Mouse (Mus musculus): ENCODE results near the gene Prpf38b. TPM values are rescaled to one million over a fixed set of nuclear protein-coding genes. Genes with fewer than 3 reads are reported as not detected.

The Prpf38b gene
- polyA plus RNA-seq, 1 experiment from 2014 or later: 77.9 TPM

- no peak overlapping the region for H3K4me2 ChIP-seq (replicated peaks)
- H3K36me3 ChIP-seq: no peaks in the 10 kb centered on the region
- H3K27me3 ChIP-seq: no peaks in the 10 kb centered on the region; the same call in 1 of the 2 replicates
- no peak for ATAC-seq (ENCODE audit: low FRiP score, low read depth)
- no peaks in the 10 kb centered on the region for H3K9me3 ChIP-seq
- no peak overlapping the region for H3K4me3 ChIP-seq
- no peak overlapping the region for H3K27ac ChIP-seq (replicated peaks)
- no peak overlapping the region for H3K9ac ChIP-seq (replicated peaks)
- peaks cover 25% of the 10 kb centered on the region for H3K4me1 ChIP-seq
- 68% methylated on average over 10 of the region's 10 CpGs for WGBS
Observed at GRCm38 (mm10) chr3:108855864-108856263, 55.7 kb downstream of the Prpf38b start.

GRCm38 (mm10) chr3:108855371-108855770 lies 56.2 kb downstream of the Prpf38b start:
- Histone ChIP-seq H3K9ac (replicated peaks) (no peak overlapping the region), H3K4me1 (peaks cover 25% of the 10 kb centered on the region), H3K27ac (replicated peaks) (no peak overlapping the region; the same call in 1 of the 2 replicates), H3K27me3 (no peaks in the 10 kb centered on the region; the same call in 1 of the 2 replicates), H3K36me3 (no peaks in the 10 kb centered on the region), H3K4me2 (replicated peaks) (no peak overlapping the region), H3K4me3 (no peak overlapping the region), H3K9me3 (no peaks in the 10 kb centered on the region)
- WGBS: 54% methylated on average over 12 of the region's 12 CpGs
- ATAC-seq (ENCODE audit: low FRiP score, low read depth): no peak

GRCm38 (mm10) chr3:108853266-108853665 lies 58.3 kb downstream of the Prpf38b start:
- Histone ChIP-seq H3K9ac (replicated peaks) (no peak overlapping the region), H3K27ac (replicated peaks) (no peak overlapping the region), H3K4me1 (peaks cover 18% of the 10 kb centered on the region), H3K4me2 (replicated peaks) (no peak overlapping the region), H3K27me3 (no peaks in the 10 kb centered on the region; the same call in 1 of the 2 replicates), H3K36me3 (no peaks in the 10 kb centered on the region), H3K4me3 (no peak overlapping the region), H3K9me3 (no peaks in the 10 kb centered on the region)
- WGBS: 81% methylated on average over 1 of the region's 1 CpGs
- ATAC-seq (ENCODE audit: low FRiP score, low read depth): no peak

Other genes with a start within 250 kb of the Prpf38b start
- gene Gpsm2, start 189.4 kb downstream of the Prpf38b start, polyA plus RNA-seq (2016; fragmentation: Nextera tagmentation; extraction: Ambion mirVana): 94.5 and 98.9 TPM in 2 replicates
- 0.13 TPM in 1 of 2 replicates, not detected in the other for gene Aknad1, start 172.1 kb downstream of the Prpf38b start, polyA plus RNA-seq (2016; fragmentation: Nextera tagmentation; extraction: Ambion mirVana)
- 23.1 and 23.3 TPM in 2 replicates for gene Stxbp3, start 71.2 kb downstream of the Prpf38b start, polyA plus RNA-seq (2016; fragmentation: Nextera tagmentation; extraction: Ambion mirVana)
- 0.08 TPM in 1 of 2 replicates, not detected in the other for gene Fndc7, start 21.7 kb downstream of the Prpf38b start, polyA plus RNA-seq (2016; fragmentation: Nextera tagmentation; extraction: Ambion mirVana)
- 0.78 and 0.86 TPM in 2 replicates for gene Henmt1, start 28.1 kb upstream of the Prpf38b start, polyA plus RNA-seq (2016; fragmentation: Nextera tagmentation; extraction: Ambion mirVana)
- not detected in 2 replicates for gene Gm9857, start 28.7 kb upstream of the Prpf38b start, polyA plus RNA-seq (2016; fragmentation: Nextera tagmentation; extraction: Ambion mirVana)
- gene Fam102b, start 115.9 kb upstream of the Prpf38b start, polyA plus RNA-seq (2016; fragmentation: Nextera tagmentation; extraction: Ambion mirVana): 11.7 and 12.0 TPM in 2 replicates
- gene Slc25a54, start 168.7 kb upstream of the Prpf38b start, polyA plus RNA-seq (2016; fragmentation: Nextera tagmentation; extraction: Ambion mirVana): not detected in 2 replicates
- gene Slc25a24, start 211.4 kb upstream of the Prpf38b start, polyA plus RNA-seq (2016; fragmentation: Nextera tagmentation; extraction: Ambion mirVana): 23.5 and 28.2 TPM in 2 replicates

All from midbrain, embryonic 12.5 days (tissue).